29 mouse cellular contexts compared by ENCODE assay signal in genomic region chr15:12330389-12330788, GRCm38 (mm10). TPM values are rescaled to one million over a fixed set of nuclear protein-coding genes. Genes with fewer than 3 reads are reported as not detected.
DNase-seq lines count a peak whose midpoint lies in the region; ATAC-seq and TF ChIP-seq lines count a peak whose summit lies in the region.
"Had no signal": no experiment of that assay in that cellular context is flagged by ENCODE, and none has a peak within 500 bp of the region (broad histone marks: within the 10 kb centered on the region; RNA-seq: fewer than 3 reads in every experiment).

No protein-coding gene starts in this region.

- DNase-seq in forebrain, embryonic 10.5 days (ENCODE audit: extremely low spot score, low spot score), result no peak
- DNase-seq in heart, postnatal 4 days, result no peak
- peak; percentile 74 for DNase-seq in liver, adult 2 months (ENCODE audit: extremely low read depth, low read depth, low spot score)
- no peak for DNase-seq in liver
- DNase-seq: adrenal gland, postnatal 36 days; cerebellum, adult 11 months; cerebellum, postnatal 10 days; kidney, adult 18-20 months; lung, postnatal 4 days; retina, postnatal 1 day; thymus, adult 2 months; thymus, postnatal 4 days had no signal

- no peak overlapping the region for H3K4me3 ChIP-seq in forebrain, embryonic 15.5 days
- no peak overlapping the region for H3K4me3 ChIP-seq in forebrain, embryonic 10.5 days
- no peak overlapping the region for H3K4me3 ChIP-seq in heart, embryonic 14.5 days (ENCODE audit: control insufficient read depth in 1 of 2, insufficient read depth in 1 of 2, low read depth in 1 of 2, low read length in 2 of 2)
- H3K4me3 ChIP-seq in liver, adult 2 months (ENCODE audit: insufficient read depth, low read depth, low read length), result no peak overlapping the region
- no peak overlapping the region for H3K4me3 ChIP-seq in limb, embryonic 15.5 days
- H3K4me3 ChIP-seq: left cerebral cortex, adult 2 months; lung, embryonic 15.5 days; midbrain, embryonic 15.5 days; neural tube, embryonic 13.5 days; stomach, embryonic 15.5 days had no signal

- H3K4me2 ChIP-seq in forebrain, embryonic 15.5 days (replicated peaks), result no peak overlapping the region
- H3K4me2 ChIP-seq in heart, embryonic 14.5 days (ENCODE audit: low read length), result no peak overlapping the region
- no peak overlapping the region for H3K4me2 ChIP-seq in limb, embryonic 15.5 days
- H3K4me2 ChIP-seq: hindbrain, embryonic 14.5 days; lung, embryonic 15.5 days; midbrain, embryonic 15.5 days; neural tube, embryonic 13.5 days; stomach, embryonic 15.5 days had no signal

- no peaks in the 10 kb centered on the region for H3K36me3 ChIP-seq in forebrain, embryonic 15.5 days
- peaks cover 21% of the 10 kb centered on the region for H3K36me3 ChIP-seq in forebrain, embryonic 10.5 days (replicated peaks)
- peaks cover 9% of the 10 kb centered on the region for H3K36me3 ChIP-seq in heart, embryonic 14.5 days (ENCODE audit: control insufficient read depth, insufficient read depth, low read length)
- H3K36me3 ChIP-seq in liver, adult 2 months (ENCODE audit: control insufficient read depth, insufficient read depth, low read length), result no peaks in the 10 kb centered on the region
- H3K36me3 ChIP-seq in limb, embryonic 15.5 days, result no peaks in the 10 kb centered on the region; the same call in 1 of the 2 replicates
- H3K36me3 ChIP-seq: midbrain, embryonic 15.5 days; stomach, embryonic 15.5 days had no signal

- WGBS in forebrain, embryonic 15.5 days, result 90% methylated on average over 3 of the region's 3 CpGs
- 93% methylated on average over 3 of the region's 3 CpGs for WGBS in forebrain, embryonic 10.5 days
- 71% methylated on average over 3 of the region's 3 CpGs for WGBS in heart, embryonic 14.5 days
- WGBS in liver, adult 2 months, result 39% methylated on average over 3 of the region's 3 CpGs
- 79% methylated on average over 3 of the region's 3 CpGs for WGBS in limb, embryonic 15.5 days

- no peak overlapping the region for H3K9ac ChIP-seq in forebrain, embryonic 15.5 days (replicated peaks)
- H3K9ac ChIP-seq in heart, embryonic 14.5 days (ENCODE audit: low read length), result no peak overlapping the region
- H3K9ac ChIP-seq in liver, adult 2 months (ENCODE audit: low read depth, low read length), result no peak overlapping the region
- no peak overlapping the region for H3K9ac ChIP-seq in limb, embryonic 15.5 days
- H3K9ac ChIP-seq: forebrain, postnatal 0 days; hindbrain, embryonic 14.5 days; liver, embryonic 14.5 days; lung, embryonic 15.5 days; midbrain, embryonic 15.5 days; neural tube, embryonic 13.5 days; stomach, embryonic 15.5 days had no signal

- H3K9me3 ChIP-seq in forebrain, embryonic 15.5 days, result no peaks in the 10 kb centered on the region
- no peaks in the 10 kb centered on the region for H3K9me3 ChIP-seq in forebrain, embryonic 10.5 days
- no peaks in the 10 kb centered on the region for H3K9me3 ChIP-seq in heart, embryonic 14.5 days (ENCODE audit: control insufficient read depth, low read length)
- H3K9me3 ChIP-seq in limb, embryonic 15.5 days, result no peaks in the 10 kb centered on the region
- H3K9me3 ChIP-seq: lung, embryonic 15.5 days; midbrain, embryonic 15.5 days; neural tube, embryonic 13.5 days; stomach, embryonic 15.5 days had no signal

- H3K4me1 ChIP-seq in forebrain, embryonic 15.5 days, result peaks cover 19% of the 10 kb centered on the region
- H3K4me1 ChIP-seq in forebrain, embryonic 10.5 days, result peaks cover 13% of the 10 kb centered on the region
- peaks cover 9 to 44% of the 10 kb centered on the region in 2 experiments for H3K4me1 ChIP-seq in heart, embryonic 14.5 days (ENCODE audit: control insufficient read depth in 2 of 2, insufficient read depth in 2 of 2, low read length in 2 of 2)
- H3K4me1 ChIP-seq in liver, adult 2 months (ENCODE audit: control insufficient read depth, insufficient read depth, low read length), result peaks cover 29% of the 10 kb centered on the region
- peaks cover 5% of the 10 kb centered on the region; the same call in 1 of the 2 replicates for H3K4me1 ChIP-seq in limb, embryonic 15.5 days

- no peak for ATAC-seq in forebrain, embryonic 15.5 days (replicated peaks)
- ATAC-seq in heart, embryonic 14.5 days (ENCODE audit: insufficient number of reproducible peaks, insufficient read depth, low FRiP score, low read depth), result no peak
- ATAC-seq in limb, embryonic 15.5 days (ENCODE audit: insufficient number of reproducible peaks, low FRiP score, low TSS enrichment, low read depth), result no peak
- ATAC-seq in megakaryocyte progenitor cell, adult 5-6 weeks (replicated peaks; ENCODE audit: poor library complexity), result no peak
- ATAC-seq: CD4-positive, CD25-positive, alpha-beta regulatory T cell, adult 4 months; inflammation-experienced regulatory T-cells, adult 6 months; midbrain, embryonic 15.5 days had no signal

- H3K79me2 ChIP-seq in liver, adult 2 months (ENCODE audit: control insufficient read depth, insufficient read depth, low read length), result peaks cover 50% of the 10 kb centered on the region

- TF ChIP-seq POLR2A in liver, adult 2 months (IDR thresholded peaks at IDR 0.05; ENCODE audit: extremely low read depth, insufficient read depth, low read length), result no peak

- no peaks in the 10 kb centered on the region for H3K27me3 ChIP-seq in forebrain, embryonic 15.5 days
- H3K27me3 ChIP-seq in forebrain, embryonic 10.5 days (ENCODE audit: poor library complexity, severe bottlenecking), result no peaks in the 10 kb centered on the region
- H3K27me3 ChIP-seq in heart, embryonic 14.5 days (ENCODE audit: control insufficient read depth, insufficient read depth, low read length), result no peaks in the 10 kb centered on the region
- H3K27me3 ChIP-seq in liver, adult 2 months (ENCODE audit: control insufficient read depth, insufficient read depth, low read length), result no peaks in the 10 kb centered on the region
- H3K27me3 ChIP-seq in limb, embryonic 15.5 days, result no peaks in the 10 kb centered on the region
- H3K27me3 ChIP-seq: lung, embryonic 15.5 days; midbrain, embryonic 15.5 days; neural tube, embryonic 13.5 days; stomach, embryonic 15.5 days had no signal

- H3K27ac ChIP-seq in forebrain, embryonic 15.5 days (replicated peaks), result peak overlapping the region; percentile 52
- no peak overlapping the region for H3K27ac ChIP-seq in forebrain, embryonic 10.5 days
- H3K27ac ChIP-seq in heart, embryonic 14.5 days (replicated peaks in 1 of 2; ENCODE audit: control insufficient read depth in 1 of 2, insufficient read depth in 1 of 2, low read depth in 2 of 2, low read length in 2 of 2), result peak overlapping the region; percentile 42 to 44; a peak in 3 of 4 replicates
- H3K27ac ChIP-seq in liver, adult 2 months (replicated peaks; ENCODE audit: insufficient read depth, low read depth, low read length), result peak overlapping the region; percentile 6; the same call in 1 of the 2 replicates
- peak overlapping the region; percentile 47; the same call in 1 of the 2 replicates for H3K27ac ChIP-seq in limb, embryonic 15.5 days
- H3K27ac ChIP-seq: hindbrain, embryonic 14.5 days; kidney, postnatal 0 days; left cerebral cortex, adult 2 months; liver, embryonic 14.5 days; lung, embryonic 15.5 days; midbrain, embryonic 15.5 days; neural tube, embryonic 13.5 days had no signal

- TF ChIP-seq CTCF in liver, adult 2 months (IDR thresholded peaks at IDR 0.05; ENCODE audit: low read depth, low read length), result no peak

RNA-seq across cellular contexts. Expression of gene 1810049J17Rik, which starts 8.7 kb away (rescaled TPM):
- polyA plus RNA-seq in forebrain, embryonic 15.5 days (2015; fragmentation: Nextera tagmentation; extraction: Ambion mirVana), result 0.80 and 0.91 TPM in 2 replicates
- polyA plus RNA-seq in forebrain, embryonic 10.5 days (2016; fragmentation: Nextera tagmentation; extraction: Ambion mirVana), result 1.4 TPM in 1 of 2 replicates, not detected in the other
- 0.54 TPM in 1 of 2 replicates, not detected in the other for polyA plus RNA-seq in heart, embryonic 14.5 days (2014; fragmentation: Nextera tagmentation; extraction: Ambion mirVana)
- total RNA-seq in heart, postnatal 4 days (2021), result under 1 TPM in 1 of 2 experiments, not detected in 1; 0.91 TPM
- total RNA-seq in liver, adult 2 months (2014; rRNA removed), result not detected in 2 replicates
- polyA plus RNA-seq in liver, adult 2 months (2012; rRNA removed), result not detected in 2 replicates
- 0.59 and 0.89 TPM in 2 replicates for polyA plus RNA-seq in limb, embryonic 15.5 days (2015; fragmentation: Nextera tagmentation; extraction: Ambion mirVana)
- not detected in 2 replicates for total RNA-seq in megakaryocyte progenitor cell, adult 5-6 weeks (2015)
- 0.58 TPM in 1 of 2 replicates, not detected in the other for total RNA-seq in megakaryocyte progenitor cell, adult 5-6 weeks (2017)
- total RNA-seq: forebrain, postnatal 0 days had no signal
- polyA plus RNA-seq: CD4-positive, CD25-positive, alpha-beta regulatory T cell, adult 4 months; cortical plate, adult 2 months; embryonic facial prominence, embryonic 11.5 days; inflammation-experienced regulatory T-cells, adult 6 months; thymus, adult 2 months had no signal

RNA-seq across cellular contexts. Expression of gene Golph3, which starts 9.1 kb away (rescaled TPM):
- 66.1 and 74.2 TPM in 2 replicates for polyA plus RNA-seq in forebrain, embryonic 15.5 days (2015; fragmentation: Nextera tagmentation; extraction: Ambion mirVana)
- 67.3 and 68.7 TPM in 2 replicates for polyA plus RNA-seq in forebrain, embryonic 10.5 days (2016; fragmentation: Nextera tagmentation; extraction: Ambion mirVana)
- polyA plus RNA-seq in heart, embryonic 14.5 days (2014; fragmentation: Nextera tagmentation; extraction: Ambion mirVana), result 85.4 and 87.7 TPM in 2 replicates
- 10 to 100 TPM; 88.7 to 89.1 TPM for total RNA-seq in heart, postnatal 4 days (2021)
- total RNA-seq in liver, adult 2 months (2014; rRNA removed), result 49.8 and 54.6 TPM in 2 replicates
- 48.0 and 52.4 TPM in 2 replicates for polyA plus RNA-seq in liver, adult 2 months (2012; rRNA removed)
- 78.0 and 87.2 TPM in 2 replicates for polyA plus RNA-seq in limb, embryonic 15.5 days (2015; fragmentation: Nextera tagmentation; extraction: Ambion mirVana)
- total RNA-seq in megakaryocyte progenitor cell, adult 5-6 weeks (2015), result 110 and 118 TPM in 2 replicates
- total RNA-seq in megakaryocyte progenitor cell, adult 5-6 weeks (2017), result 86.6 and 94.4 TPM in 2 replicates
